Mouse (Mus musculus) small intestine, adult 2 months (tissue): ENCODE results near the gene Psmb1.

Experiments used
- CTCF ChIP-seq: fragments of 200-500 bp; IDR thresholded peaks from 2 replicates; pipeline ENCODE4 v1.5.1; 2012; ENCODE audit warnings: low read depth, mild to moderate bottlenecking, control low read depth, inconsistent platforms, low read length, moderate library complexity, mixed read lengths; ENCODE audit not compliant: insufficient replicate concordance, insufficient read length; ENCODE audit errors: extremely low read depth
- POLR2A ChIP-seq: fragments of 200-500 bp; IDR thresholded peaks from 2 replicates; pipeline ENCODE4 v1.6.1; 2012; ENCODE audit warnings: low read depth, mild to moderate bottlenecking, control low read depth, inconsistent platforms, low read length, moderate library complexity

GRCm38 (mm10) chr17:15431551-15431950, 68.0 kb downstream of the Psmb1 start:
- no peak for TF ChIP-seq CTCF
- no peak for TF ChIP-seq POLR2A
